Mouse (Mus musculus) liver, embryonic 11.5 days (tissue): Measurements from ENCODE around the gene Gm15130. TPM values are rescaled to one million over a fixed set of nuclear protein-coding genes. Genes with fewer than 3 reads are reported as not detected.

Experiments
- ATAC-seq: fragments of 200-750 bp; cut with Nextera tagmentation; replicated peaks from 2 replicates; pipeline ENCODE4 v1.8.0; 2017; ENCODE audit warnings: moderate number of reproducible peaks, mild to moderate bottlenecking, moderate TSS enrichment, moderate library complexity; ENCODE audit not compliant: low FRiP score
- DNase-seq: peaks from one replicate; pipeline ENCODE4 v3.0.0-alpha.2; 2017; ENCODE audit warnings: low spot score
- H3K27ac ChIP-seq: fragments of 300-500 bp; sonication (generic); 2 replicates; pipeline ENCODE4 v1.5.1; 2014; ENCODE audit warnings: mild to moderate bottlenecking, low read depth, low read length, control low read depth
- H3K27me3 ChIP-seq: fragments of 300-500 bp; sonication (generic); replicated peaks from 2 replicates; pipeline ENCODE4 v1.6.1; 2014; ENCODE audit warnings: low read length, mixed read lengths; ENCODE audit not compliant: control insufficient read depth, insufficient read depth
- H3K36me3 ChIP-seq: fragments of 300-500 bp; sonication (generic); 2 replicates; pipeline ENCODE4 v1.6.1; 2014; ENCODE audit warnings: mild to moderate bottlenecking, low read length, moderate library complexity, mixed read lengths; ENCODE audit not compliant: control insufficient read depth, insufficient read depth
- H3K4me1 ChIP-seq: fragments of 300-500 bp; sonication (generic); replicated peaks from 2 replicates; pipeline ENCODE4 v1.6.1; 2014; ENCODE audit warnings: low read length, mixed read lengths; ENCODE audit not compliant: control insufficient read depth, insufficient read depth
- H3K4me2 ChIP-seq: fragments of 300-500 bp; sonication (generic); 2 replicates; pipeline ENCODE4 v1.6.1; 2014; ENCODE audit warnings: mild to moderate bottlenecking, control low read depth, moderate library complexity
- H3K4me3 ChIP-seq: fragments of 300-500 bp; sonication (generic); 2 replicates; pipeline ENCODE4 v1.5.1; 2014; ENCODE audit warnings: low read depth, low read length, control low read depth
- H3K9ac ChIP-seq: fragments of 300-500 bp; sonication (generic); 2 replicates; pipeline ENCODE4 v1.6.1; 2014; ENCODE audit warnings: low read depth, low read length, control low read depth
- H3K9me3 ChIP-seq: fragments of 300-500 bp; sonication (generic); 2 replicates; pipeline ENCODE4 v1.6.1; 2016; ENCODE audit warnings: low read length, inconsistent platforms, mixed read lengths; ENCODE audit not compliant: control insufficient read depth
- WGBS: fragments of 180-500 bp; shearing (Covaris S2); extraction: QIAGEN DNeasy Blood & Tissue Kit; methylation state at CpG from one replicate; pipeline ENCODE4 v1.1.7; 2014; 5-methylcytosine and 5-hydroxymethylcytosine counted together
- polyA plus RNA-seq: library from polyadenylated mRNA; unstranded; fragments of >200 nt; fragmentation: Nextera tagmentation; extraction: Ambion mirVana; gene quantifications from 2 replicates; pipeline ENCODE4 v1.2.1, GENCODE M21; 2014

The Gm15130 gene
- not detected in 2 replicates for polyA plus RNA-seq

- no peak for ATAC-seq
These were observed at the start of gene Gm15130 for GRCm38 (mm10) chr2:111152836-111153235. Gm15130 (minus strand) TSS chr2:111152936.

GRCm38 (mm10) chr2:111182068-111182467 lies 29.3 kb upstream of the Gm15130 start:
- Histone ChIP-seq H3K27ac (no peak overlapping the region), H3K4me1 (no peaks in the 10 kb centered on the region), H3K9ac (no peak overlapping the region), H3K9me3 (no peaks in the 10 kb centered on the region), H3K27me3 (no peaks in the 10 kb centered on the region), H3K36me3 (no peaks in the 10 kb centered on the region), H3K4me3 (no peak overlapping the region), H3K4me2 (no peak overlapping the region)
- no peak for DNase-seq
- 94% methylated on average over 11 of the region's 11 CpGs for WGBS
- ATAC-seq: no peak

More at GRCm38 (mm10) chr2:111152836-111153235, at the start of gene Gm15130:
- no peaks in the 10 kb centered on the region for H3K4me1 ChIP-seq
- WGBS: 70% methylated on average over 2 of the region's 2 CpGs
- no peaks in the 10 kb centered on the region for H3K36me3 ChIP-seq
- no peak within 1 kb of the TSS for H3K4me2 ChIP-seq
- H3K9me3 ChIP-seq: no peaks in the 10 kb centered on the region
- DNase-seq: no peak
- H3K27me3 ChIP-seq: no peaks in the 10 kb centered on the region
- no peak within 1 kb of the TSS for H3K27ac ChIP-seq
- H3K9ac ChIP-seq: no peak within 1 kb of the TSS
- H3K4me3 ChIP-seq: no peak within 1 kb of the TSS

- Histone ChIP-seq H3K36me3 (no peaks in the 10 kb centered on the region), H3K27me3 (no peaks in the 10 kb centered on the region), H3K4me3 (no peak overlapping the region), H3K9ac (no peak overlapping the region), H3K4me1 (no peaks in the 10 kb centered on the region), H3K4me2 (no peak overlapping the region), H3K27ac (no peak overlapping the region), H3K9me3 (no peaks in the 10 kb centered on the region)
- 71% methylated on average over 5 of the region's 5 CpGs for WGBS
- DNase-seq: no peak
- ATAC-seq: no peak
These were observed 17.0 kb downstream of the Gm15130 start for GRCm38 (mm10) chr2:111135739-111136138.

- H3K4me2 ChIP-seq: no peak within 1 kb of the TSS
- no peak within 1 kb of the TSS for H3K4me3 ChIP-seq
- no peak within 1 kb of the TSS for H3K9ac ChIP-seq
These were observed 46.9 kb downstream of the Gm15130 start, which contains the start of gene Gm13941 for GRCm38 (mm10) chr2:111105882-111106281. Gm13941 (minus strand) TSS chr2:111105982.

More at GRCm38 (mm10) chr2:111105882-111106281, 46.9 kb downstream of the Gm15130 start, which contains the start of gene Gm13941:
- Histone ChIP-seq H3K27me3 (no peaks in the 10 kb centered on the region), H3K36me3 (no peaks in the 10 kb centered on the region), H3K27ac (no peak within 1 kb of the TSS), H3K4me1 (no peaks in the 10 kb centered on the region), H3K9me3 (no peaks in the 10 kb centered on the region)
- DNase-seq: no peak
- ATAC-seq: no peak

Other genes with a start within 250 kb of the Gm15130 start
- gene Ano3, start 202.0 kb downstream of the Gm15130 start, polyA plus RNA-seq: 0.18 TPM in 1 of 2 replicates, not detected in the other
- gene Gm13941, start 47.0 kb downstream of the Gm15130 start, polyA plus RNA-seq: not detected in 2 replicates
- gene 4930430A15Rik, start 76.7 kb upstream of the Gm15130 start, polyA plus RNA-seq: not detected in 2 replicates
- not detected in 2 replicates for gene Olfr1275, start 82.3 kb upstream of the Gm15130 start, polyA plus RNA-seq
- gene Olfr1276, start 101.6 kb upstream of the Gm15130 start, polyA plus RNA-seq: not detected in 2 replicates
- not detected in 2 replicates for gene Olfr1277, start 121.2 kb upstream of the Gm15130 start, polyA plus RNA-seq
- gene Olfr1278, start 137.2 kb upstream of the Gm15130 start, polyA plus RNA-seq: not detected in 2 replicates
- not detected in 2 replicates for gene Olfr1279, start 147.7 kb upstream of the Gm15130 start, polyA plus RNA-seq
- gene Olfr1280, start 161.1 kb upstream of the Gm15130 start, polyA plus RNA-seq: not detected in 2 replicates
- not detected in 2 replicates for gene Olfr1281, start 173.6 kb upstream of the Gm15130 start, polyA plus RNA-seq
- gene Olfr1282, start 183.1 kb upstream of the Gm15130 start, polyA plus RNA-seq: not detected in 2 replicates
- not detected in 2 replicates for gene Olfr1283, start 213.9 kb upstream of the Gm15130 start, polyA plus RNA-seq
- not detected in 2 replicates for gene Olfr1284, start 222.6 kb upstream of the Gm15130 start, polyA plus RNA-seq